Mouse (Mus musculus) myocyte (in vitro differentiated cells): ENCODE results near the gene Med24.

Experiments used
- MAX ChIP-seq: IDR thresholded peaks from one replicate; pipeline ENCODE4 v1.6.1; 2011; ENCODE audit warnings: low read depth, mild to moderate bottlenecking, control low read depth
- POLR2A ChIP-seq: IDR thresholded peaks from one replicate; pipeline ENCODE4 v1.6.1; 2011; ENCODE audit warnings: low read depth, mild to moderate bottlenecking, control low read depth, moderate library complexity; ENCODE audit not compliant: insufficient read length
- POLR2AphosphoS2 ChIP-seq: IDR thresholded peaks from one replicate; pipeline ENCODE4 v1.6.1; 2011; ENCODE audit warnings: low read depth, control low read depth; ENCODE audit not compliant: insufficient read length
- TCF3 ChIP-seq: IDR thresholded peaks from one replicate; pipeline ENCODE4 v1.6.1; 2011; ENCODE audit warnings: low read depth, control low read depth; ENCODE audit not compliant: insufficient read length
- USF1 ChIP-seq: IDR thresholded peaks from one replicate; pipeline ENCODE4 v1.6.1; 2011; ENCODE audit warnings: low read depth, mild to moderate bottlenecking, control low read depth, moderate library complexity

GRCm38 (mm10) chr11:98713703-98714102, 15.5 kb downstream of the Med24 start:
- TF ChIP-seq POLR2A (no peak), POLR2AphosphoS2 (no peak), USF1 (no peak), TCF3 (no peak), MAX (no peak)
